Mouse (Mus musculus) bone marrow macrophage, adult 2 months (primary cell): ENCODE results near the gene Ankrd52.

ENCODE experiments used
- CTCF ChIP-seq: IDR thresholded peaks from 2 replicates; pipeline ENCODE4 v1.5.1; 2012; ENCODE audit warnings: low read depth, mild to moderate bottlenecking, low read length, moderate library complexity
- POLR2A ChIP-seq: IDR thresholded peaks from 2 replicates; pipeline ENCODE4 v1.6.1; 2012; ENCODE audit warnings: mild to moderate bottlenecking, low read depth, low read length, borderline replicate concordance

GRCm38 (mm10) chr10:128408591-128409535 is 31.9 kb downstream of the Ankrd52 start:
- TF ChIP-seq CTCF (no peak), POLR2A (no peak)
